Mouse (Mus musculus) adrenal gland, adult (tissue): ENCODE data around the gene Gpat3.

Experiments used
- DNase-seq, 2 experiments: peaks; one replicate each; pipeline ENCODE4 v3.0.0; 2022 to 2023; ENCODE audit warnings: low spot score in 1 of 2; ENCODE audit not compliant: inconsistent age in 2 of 2

The Gpat3 gene

DNA sequence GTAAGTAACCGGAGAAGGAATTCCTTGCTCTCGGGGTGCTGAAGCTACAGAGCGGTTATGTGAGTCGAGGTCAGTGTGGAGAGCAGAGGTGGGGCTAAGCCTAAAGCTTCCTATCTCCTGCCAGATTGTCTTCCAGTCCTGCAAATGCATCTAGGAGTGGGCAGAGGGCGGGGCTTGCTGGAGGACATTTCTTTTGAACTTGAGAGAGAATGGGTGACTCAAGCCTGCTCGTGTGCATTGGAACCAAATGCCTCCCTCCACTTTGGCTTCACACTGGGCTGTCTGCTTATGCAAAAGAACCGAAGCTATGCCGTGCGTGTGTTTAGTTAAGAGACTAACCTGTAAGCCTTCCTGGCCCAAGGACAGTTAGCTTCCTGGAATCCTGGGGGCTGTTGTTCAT, 67.8 kb downstream of the Gpat3 start:
- peak in 1 of 2 experiments; percentile 15 for DNase-seq

DNA sequence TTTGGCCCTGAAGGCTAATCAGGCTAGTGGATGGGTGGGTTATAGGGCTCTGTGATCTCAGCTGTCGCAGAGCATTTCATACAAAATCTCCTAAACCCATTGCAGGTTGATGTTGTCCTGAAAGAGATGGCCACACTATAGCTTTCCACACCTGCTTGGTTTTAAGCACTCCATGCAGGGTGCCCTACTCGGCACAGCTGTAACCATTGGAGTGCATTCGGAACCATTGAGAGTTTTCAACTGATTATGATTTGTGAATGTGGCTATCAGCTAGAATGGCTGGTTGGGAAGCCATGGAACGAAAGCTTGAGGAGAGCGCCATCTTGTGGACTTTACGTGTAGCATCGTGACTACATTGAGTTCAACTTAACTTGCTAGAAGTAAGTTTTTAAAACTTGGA, 69.5 kb downstream of the Gpat3 start:
- peak; percentile 50 to 83 for DNase-seq

DNA sequence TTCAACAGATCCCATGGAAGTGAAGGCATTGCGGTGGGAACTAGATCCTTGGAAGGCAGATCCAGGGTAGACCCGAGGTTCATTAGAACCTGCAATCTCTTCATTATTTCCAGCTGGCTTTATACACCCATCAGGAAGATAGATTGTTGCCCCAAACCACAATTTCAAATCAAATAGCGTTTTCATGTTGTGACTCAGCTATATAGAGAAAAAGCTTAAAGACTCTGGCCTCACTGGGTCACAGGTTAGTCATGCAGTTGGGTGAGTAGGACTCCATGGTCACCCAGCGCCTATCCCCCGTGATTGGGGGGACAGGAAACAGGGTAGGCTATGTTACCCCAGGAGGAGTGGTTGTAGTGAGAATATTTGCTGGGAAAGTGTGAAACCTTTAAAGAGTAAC, 69.9 kb downstream of the Gpat3 start:
- DNase-seq, result no peak

DNA sequence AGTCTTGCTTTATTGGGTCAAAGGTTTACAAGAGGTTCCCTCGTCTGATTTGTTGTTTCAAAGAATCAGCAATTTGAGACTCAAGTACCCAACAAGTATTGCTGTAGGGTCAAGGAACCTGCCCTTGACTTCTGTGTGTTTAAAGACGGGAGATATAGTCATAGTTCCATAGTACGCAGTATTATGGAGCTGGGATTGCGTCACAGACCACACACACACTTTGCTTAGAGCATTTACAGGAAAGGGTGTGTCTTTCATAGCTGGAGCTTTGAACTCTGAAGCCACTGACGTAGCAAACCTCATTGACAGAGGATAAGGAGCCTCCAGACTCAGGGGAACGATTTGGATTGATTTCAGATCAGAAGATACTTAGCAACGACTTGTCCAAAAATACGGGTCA, 70.9 kb downstream of the Gpat3 start:
- DNase-seq, result no peak

DNA sequence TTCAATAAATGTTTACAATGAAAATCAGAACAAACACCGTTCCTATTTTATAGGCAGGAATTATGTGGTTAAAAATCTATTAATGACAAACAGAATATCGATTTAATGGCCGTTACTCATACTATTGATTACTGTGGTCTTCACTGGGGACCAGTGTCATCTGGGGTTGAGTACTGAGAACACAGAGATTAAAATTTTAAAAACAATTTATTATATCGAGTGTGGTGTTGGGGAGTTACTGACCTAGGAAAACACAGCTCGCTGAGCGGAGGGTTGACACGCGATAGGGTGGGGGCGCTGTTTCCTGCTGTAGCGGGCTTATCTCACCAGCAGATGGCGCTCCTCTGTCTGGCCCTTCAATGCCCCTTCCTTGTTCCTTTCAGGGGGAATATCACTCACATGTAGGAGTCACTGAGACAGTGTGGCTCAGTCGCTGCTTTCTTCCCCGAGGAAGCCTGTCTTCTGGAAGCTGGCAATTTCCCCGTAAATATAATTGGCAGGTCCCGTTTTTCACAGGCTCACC, 71.8 kb downstream of the Gpat3 start:
- DNase-seq, result peak; percentile 62 to 87

DNA sequence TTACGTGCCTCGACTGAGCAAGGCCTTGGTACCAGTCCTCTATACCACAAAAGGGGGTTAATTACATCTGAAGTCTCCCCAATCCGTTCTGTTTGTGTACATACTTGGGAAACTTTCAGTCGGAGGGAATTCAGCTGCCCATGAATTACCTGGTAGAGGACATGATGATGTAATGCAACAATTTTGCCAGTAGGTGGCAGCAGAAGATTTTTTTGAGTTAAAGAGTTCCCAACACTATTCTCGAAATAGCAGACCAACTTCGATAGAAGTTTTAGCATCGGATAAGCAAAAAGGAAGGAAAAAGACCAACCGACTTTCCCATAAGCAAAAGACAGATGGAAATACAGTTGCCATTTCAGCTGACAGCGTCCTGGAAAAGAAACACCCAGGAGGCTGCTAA, 73.6 kb downstream of the Gpat3 start:
- peak; percentile 22 to 82 for DNase-seq

DNA sequence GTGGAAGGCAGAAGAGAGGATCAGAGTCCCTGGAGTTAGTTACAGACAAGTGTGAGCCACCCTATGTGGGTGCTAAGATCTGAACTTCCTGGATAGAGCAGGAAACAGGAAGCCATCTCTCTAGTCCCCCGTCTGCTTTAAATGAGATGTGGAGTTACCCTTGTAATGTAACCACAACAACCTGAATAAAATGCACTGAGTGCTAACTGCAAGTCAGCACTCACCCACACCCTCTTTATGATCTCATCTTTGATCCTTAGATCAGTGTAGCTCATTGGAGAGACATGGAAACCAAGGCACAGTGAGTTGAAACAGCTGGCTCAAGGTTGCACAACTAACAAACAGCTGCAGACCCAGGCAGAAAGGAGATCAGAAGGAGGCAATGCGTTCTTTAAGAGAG, 84.2 kb downstream of the Gpat3 start:
- no peak for DNase-seq

DNA sequence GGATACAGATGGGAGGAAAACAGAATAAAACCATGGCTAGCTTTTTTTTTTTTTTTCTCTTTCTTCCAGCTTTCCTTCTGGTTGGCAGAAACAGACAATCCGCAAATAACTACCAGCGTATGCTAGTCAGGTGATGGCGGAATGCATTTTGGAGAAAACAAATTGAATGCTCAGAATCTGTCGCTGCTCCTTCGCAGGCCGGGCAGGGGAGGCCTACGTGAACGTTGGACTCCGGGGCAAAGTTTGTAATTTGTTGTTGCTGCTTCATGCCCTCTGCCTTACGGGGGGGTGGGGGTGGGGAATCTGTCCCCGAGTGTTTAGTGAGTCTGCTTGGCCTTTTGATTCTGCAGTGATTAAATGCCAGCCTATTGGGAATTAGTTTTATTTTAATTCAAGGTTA, 98.2 kb downstream of the Gpat3 start:
- no peak for DNase-seq

DNA sequence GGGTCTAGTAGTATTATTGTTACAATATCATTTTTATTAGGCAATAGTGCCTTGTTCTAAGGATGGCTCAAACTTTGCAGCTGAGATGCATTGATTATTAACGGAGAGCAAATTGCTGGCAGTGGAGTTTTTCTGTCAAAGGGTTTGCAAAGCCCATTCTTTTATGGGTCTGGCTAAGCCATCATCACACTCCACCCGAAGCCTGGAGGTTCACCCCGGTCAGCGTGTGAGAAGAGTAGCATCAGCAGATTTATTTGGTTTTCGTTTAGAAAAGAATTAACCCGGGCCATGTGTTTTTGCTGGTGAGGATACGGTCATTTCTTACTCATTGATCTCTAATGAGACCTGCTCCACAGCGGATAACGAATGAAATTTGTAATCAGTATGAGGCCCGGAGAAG, 99.8 kb downstream of the Gpat3 start:
- no peak for DNase-seq
